Mouse (Mus musculus): ENCODE results near the gene Xaf1. TPM values are rescaled to one million over a fixed set of nuclear protein-coding genes. Genes with fewer than 3 reads are reported as not detected.

Xaf1 gene
- polyA plus RNA-seq, 1 experiment from 2014 or later = 2.7 TPM

DNA sequence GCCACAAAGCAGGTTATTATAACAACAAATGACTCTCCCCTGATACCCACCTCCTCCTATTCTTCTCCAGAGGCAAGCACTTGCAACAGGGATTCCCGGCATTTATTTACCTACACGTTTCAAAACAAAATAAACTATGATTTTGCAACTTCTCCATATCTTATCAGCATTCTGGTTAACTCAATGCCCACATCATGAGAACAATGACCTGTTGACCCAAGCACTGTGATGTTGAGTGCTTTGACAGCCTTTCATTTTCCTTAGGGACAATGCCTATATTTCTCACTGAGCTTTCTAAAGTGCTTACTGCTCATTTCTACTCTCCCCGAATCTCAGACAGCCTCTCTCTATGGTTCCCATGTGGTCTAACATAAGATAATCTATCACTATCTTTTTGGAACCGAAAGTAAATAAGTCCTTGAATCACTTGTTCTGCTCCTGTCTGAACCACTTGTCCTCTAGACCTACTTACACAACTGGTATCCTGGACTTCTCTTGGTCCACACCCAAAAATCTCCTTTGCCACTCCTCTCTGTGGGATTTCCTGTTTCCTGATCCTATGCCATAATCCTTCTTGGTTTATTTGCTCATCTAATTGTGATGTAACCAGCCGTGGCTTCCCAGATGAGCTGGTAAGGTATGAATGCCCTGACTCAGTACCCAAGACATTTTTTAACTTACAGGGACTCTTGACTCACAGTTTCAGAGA is 20.1 kb upstream of the Xaf1 start:
- no peaks in the 10 kb centered on the region for H3K36me3 ChIP-seq (ENCODE audit: control insufficient read depth, insufficient read depth, low read length)
- WGBS = 69% methylated on average over 5 of the region's 5 CpGs
- no peaks in the 10 kb centered on the region for H3K9me3 ChIP-seq (ENCODE audit: control insufficient read depth, low read length)
- H3K9ac ChIP-seq (ENCODE audit: low read depth, low read length) = no peak overlapping the region
- no peak overlapping the region for H3K4me3 ChIP-seq (ENCODE audit: low read depth, low read length)
- no peak overlapping the region for H3K4me2 ChIP-seq
- no peaks in the 10 kb centered on the region for H3K4me1 ChIP-seq (replicated peaks; ENCODE audit: control insufficient read depth, insufficient read depth, low read length)
- ATAC-seq (replicated peaks; ENCODE audit: low FRiP score) (no peak), DNase-seq (ENCODE audit: low spot score) (no peak)
- no peak overlapping the region for H3K27ac ChIP-seq (ENCODE audit: low read depth, low read length)
- no peaks in the 10 kb centered on the region for H3K27me3 ChIP-seq (replicated peaks; ENCODE audit: control insufficient read depth, insufficient read depth, low read length)

DNA sequence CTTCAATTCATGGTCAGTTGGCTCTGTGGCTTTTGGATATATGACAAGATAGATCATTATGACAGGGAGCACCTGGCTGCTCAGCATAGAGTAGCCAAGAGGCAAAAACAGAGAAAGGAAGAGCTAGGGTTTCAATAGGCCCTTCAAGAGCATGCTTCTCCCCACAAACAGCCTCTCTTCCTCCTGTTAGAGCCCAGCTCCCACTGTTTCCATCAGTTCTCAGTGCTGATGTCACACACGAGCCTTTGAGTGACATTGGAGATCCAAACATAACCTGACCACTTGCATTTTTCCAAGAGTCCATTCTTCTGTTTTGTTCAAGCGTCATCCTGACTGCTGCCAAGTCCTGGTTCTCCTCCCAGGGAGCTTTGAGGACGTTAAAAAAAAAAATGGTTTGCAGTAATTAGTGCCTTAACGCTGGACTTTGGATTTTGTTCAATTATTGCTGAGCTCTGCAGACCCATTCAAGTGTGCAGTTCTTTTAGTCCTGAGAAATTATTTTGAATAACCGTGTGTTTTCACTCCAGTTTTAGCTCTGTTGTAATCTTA is 19.5 kb upstream of the Xaf1 start:
- Histone ChIP-seq H3K36me3 (ENCODE audit: control insufficient read depth, insufficient read depth, low read length) (no peaks in the 10 kb centered on the region), H3K9ac (ENCODE audit: low read depth, low read length) (no peak overlapping the region), H3K4me2 (no peak overlapping the region), H3K9me3 (ENCODE audit: control insufficient read depth, low read length) (no peaks in the 10 kb centered on the region), H3K4me3 (ENCODE audit: low read depth, low read length) (no peak overlapping the region), H3K27me3 (replicated peaks; ENCODE audit: control insufficient read depth, insufficient read depth, low read length) (no peaks in the 10 kb centered on the region), H3K27ac (ENCODE audit: low read depth, low read length) (no peak overlapping the region), H3K4me1 (replicated peaks; ENCODE audit: control insufficient read depth, insufficient read depth, low read length) (no peaks in the 10 kb centered on the region)
- DNase-seq (ENCODE audit: low spot score) (no peak), ATAC-seq (replicated peaks; ENCODE audit: low FRiP score) (no peak)
- WGBS = 67% methylated on average over 5 of the region's 5 CpGs

GRCm38 (mm10) chr11:72283486-72284224 is 17.8 kb upstream of the Xaf1 start:
- no peak for DNase-seq (ENCODE audit: low spot score)
- Histone ChIP-seq H3K9ac (ENCODE audit: low read depth, low read length) (no peak overlapping the region), H3K4me3 (ENCODE audit: low read depth, low read length) (no peak overlapping the region), H3K27me3 (replicated peaks; ENCODE audit: control insufficient read depth, insufficient read depth, low read length) (no peaks in the 10 kb centered on the region), H3K4me1 (replicated peaks; ENCODE audit: control insufficient read depth, insufficient read depth, low read length) (no peaks in the 10 kb centered on the region), H3K36me3 (ENCODE audit: control insufficient read depth, insufficient read depth, low read length) (no peaks in the 10 kb centered on the region), H3K9me3 (ENCODE audit: control insufficient read depth, low read length) (no peaks in the 10 kb centered on the region), H3K27ac (ENCODE audit: low read depth, low read length) (no peak overlapping the region), H3K4me2 (no peak overlapping the region)
- no peak for ATAC-seq (replicated peaks; ENCODE audit: low FRiP score)
- WGBS = 82% methylated on average over 16 of the region's 16 CpGs

DNA sequence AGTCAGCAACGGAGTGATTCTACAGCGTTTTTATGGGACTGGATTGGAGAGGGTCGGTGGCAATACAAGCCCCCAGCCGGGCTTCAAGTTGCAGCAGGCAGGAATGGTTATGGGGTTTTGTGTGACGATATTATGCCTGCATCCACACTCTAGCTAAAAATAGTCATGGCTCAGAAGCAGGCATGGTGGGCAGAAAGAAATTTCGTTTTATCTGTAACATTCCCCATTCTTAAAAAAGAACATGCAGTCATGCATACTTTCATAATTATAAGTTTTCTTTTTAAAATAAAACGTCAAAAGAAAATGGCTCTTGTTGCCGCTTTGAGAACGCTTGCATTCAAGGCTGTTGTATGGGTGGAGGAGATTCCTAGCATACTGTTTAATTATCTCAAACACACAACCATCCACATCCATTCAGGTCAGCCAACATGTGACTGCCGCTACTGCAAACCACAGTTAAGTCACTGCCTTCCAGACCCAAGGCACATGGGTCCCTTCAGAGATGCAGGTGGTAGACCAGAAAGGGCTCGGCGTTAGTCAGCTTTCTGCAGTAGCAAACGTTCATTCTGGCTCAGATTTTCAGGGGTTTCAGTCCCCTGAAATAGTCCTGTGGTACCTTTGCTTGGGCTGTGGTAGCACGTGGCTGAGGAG is 16.8 kb upstream of the Xaf1 start:
- Histone ChIP-seq H3K4me3 (ENCODE audit: low read depth, low read length) (no peak overlapping the region), H3K9me3 (ENCODE audit: control insufficient read depth, low read length) (no peaks in the 10 kb centered on the region), H3K27me3 (replicated peaks; ENCODE audit: control insufficient read depth, insufficient read depth, low read length) (no peaks in the 10 kb centered on the region), H3K36me3 (ENCODE audit: control insufficient read depth, insufficient read depth, low read length) (no peaks in the 10 kb centered on the region), H3K4me2 (no peak overlapping the region), H3K9ac (ENCODE audit: low read depth, low read length) (no peak overlapping the region), H3K27ac (ENCODE audit: low read depth, low read length) (no peak overlapping the region), H3K4me1 (replicated peaks; ENCODE audit: control insufficient read depth, insufficient read depth, low read length) (no peaks in the 10 kb centered on the region)
- DNase-seq (ENCODE audit: low spot score) (no peak), ATAC-seq (replicated peaks; ENCODE audit: low FRiP score) (no peak)
- 77% methylated on average over 14 of the region's 14 CpGs for WGBS

DNA sequence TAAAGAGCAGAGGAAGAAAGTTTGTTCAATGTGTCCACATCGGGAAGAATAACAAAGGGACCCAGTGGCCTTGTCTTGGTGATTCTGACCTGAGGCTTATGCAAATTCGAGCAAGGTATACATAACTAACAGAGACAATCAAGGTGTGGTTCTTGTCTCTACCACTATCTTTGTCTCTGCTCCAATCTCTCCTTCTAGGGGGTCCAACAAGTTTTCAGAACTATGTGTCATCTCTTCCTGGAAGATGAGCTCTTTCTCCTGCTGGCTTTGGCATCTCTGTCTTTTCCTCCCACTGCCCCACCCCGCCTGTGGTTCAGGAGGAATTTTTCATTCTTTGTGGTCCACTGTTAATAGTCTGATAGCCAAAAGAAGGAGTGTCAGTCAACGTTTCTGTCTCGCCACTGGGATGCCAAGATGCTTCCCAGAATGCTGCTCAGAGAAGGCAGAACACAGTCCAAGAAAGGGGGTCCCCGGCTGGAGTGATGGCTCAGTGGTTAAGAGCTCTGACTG is 15.4 kb upstream of the Xaf1 start:
- H3K9me3 ChIP-seq (ENCODE audit: control insufficient read depth, low read length) = no peaks in the 10 kb centered on the region
- DNase-seq (ENCODE audit: low spot score) (no peak), ATAC-seq (replicated peaks; ENCODE audit: low FRiP score) (no peak)
- H3K4me3 ChIP-seq (ENCODE audit: low read depth, low read length) = no peak overlapping the region
- H3K4me1 ChIP-seq (replicated peaks; ENCODE audit: control insufficient read depth, insufficient read depth, low read length) = no peaks in the 10 kb centered on the region
- no peaks in the 10 kb centered on the region for H3K27me3 ChIP-seq (replicated peaks; ENCODE audit: control insufficient read depth, insufficient read depth, low read length)
- 64% methylated on average over 6 of the region's 6 CpGs for WGBS
- H3K4me2 ChIP-seq = no peak overlapping the region
- no peak overlapping the region for H3K9ac ChIP-seq (ENCODE audit: low read depth, low read length)
- H3K36me3 ChIP-seq (ENCODE audit: control insufficient read depth, insufficient read depth, low read length) = no peaks in the 10 kb centered on the region
- H3K27ac ChIP-seq (ENCODE audit: low read depth, low read length) = no peak overlapping the region

DNA sequence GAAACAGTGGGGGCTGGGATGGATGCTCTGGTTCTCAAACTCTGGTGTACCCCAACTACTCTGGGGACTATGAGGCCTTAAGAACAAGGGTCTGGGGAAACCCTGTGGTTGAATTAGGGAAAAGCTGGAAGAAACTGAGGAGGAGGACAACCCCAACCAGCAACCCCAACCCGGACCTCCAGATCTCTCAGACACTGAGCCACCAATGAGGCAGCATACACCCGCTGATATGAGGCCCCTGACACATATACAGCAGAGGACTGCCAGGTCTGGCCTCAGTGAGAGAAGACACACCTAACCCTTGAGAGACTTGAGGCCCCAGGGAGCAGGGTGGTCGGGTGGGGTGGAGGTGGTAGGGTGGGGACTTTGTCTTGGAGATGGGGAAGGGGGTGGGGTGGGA is 14.8 kb upstream of the Xaf1 start:
- ATAC-seq (replicated peaks; ENCODE audit: low FRiP score) = no peak
- H3K9me3 ChIP-seq (ENCODE audit: control insufficient read depth, low read length) = no peaks in the 10 kb centered on the region
- no peaks in the 10 kb centered on the region for H3K27me3 ChIP-seq (replicated peaks; ENCODE audit: control insufficient read depth, insufficient read depth, low read length)
- H3K4me2 ChIP-seq = no peak overlapping the region
- H3K27ac ChIP-seq (ENCODE audit: low read depth, low read length) = no peak overlapping the region
- no peaks in the 10 kb centered on the region for H3K36me3 ChIP-seq (ENCODE audit: control insufficient read depth, insufficient read depth, low read length)
- no peaks in the 10 kb centered on the region for H3K4me1 ChIP-seq (replicated peaks; ENCODE audit: control insufficient read depth, insufficient read depth, low read length)
- H3K4me3 ChIP-seq (ENCODE audit: low read depth, low read length) = no peak overlapping the region
- H3K9ac ChIP-seq (ENCODE audit: low read depth, low read length) = no peak overlapping the region
- WGBS = 70% methylated on average over 3 of the region's 3 CpGs
- DNase-seq (ENCODE audit: low spot score) = no peak

- Histone ChIP-seq H3K9ac (ENCODE audit: low read depth, low read length) (no peak overlapping the region), H3K36me3 (ENCODE audit: control insufficient read depth, insufficient read depth, low read length) (no peaks in the 10 kb centered on the region), H3K4me2 (no peak overlapping the region), H3K27me3 (replicated peaks; ENCODE audit: control insufficient read depth, insufficient read depth, low read length) (no peaks in the 10 kb centered on the region), H3K27ac (ENCODE audit: low read depth, low read length) (no peak overlapping the region), H3K4me1 (replicated peaks; ENCODE audit: control insufficient read depth, insufficient read depth, low read length) (no peaks in the 10 kb centered on the region), H3K4me3 (ENCODE audit: low read depth, low read length) (no peak overlapping the region), H3K9me3 (ENCODE audit: control insufficient read depth, low read length) (no peaks in the 10 kb centered on the region)
- no peak for DNase-seq (ENCODE audit: low spot score)
- ATAC-seq (replicated peaks; ENCODE audit: low FRiP score) = no peak
- WGBS = 82% methylated on average over 2 of the region's 2 CpGs
These were observed 14.3 kb upstream of the Xaf1 start for GRCm38 (mm10) chr11:72287126-72287525.

DNA sequence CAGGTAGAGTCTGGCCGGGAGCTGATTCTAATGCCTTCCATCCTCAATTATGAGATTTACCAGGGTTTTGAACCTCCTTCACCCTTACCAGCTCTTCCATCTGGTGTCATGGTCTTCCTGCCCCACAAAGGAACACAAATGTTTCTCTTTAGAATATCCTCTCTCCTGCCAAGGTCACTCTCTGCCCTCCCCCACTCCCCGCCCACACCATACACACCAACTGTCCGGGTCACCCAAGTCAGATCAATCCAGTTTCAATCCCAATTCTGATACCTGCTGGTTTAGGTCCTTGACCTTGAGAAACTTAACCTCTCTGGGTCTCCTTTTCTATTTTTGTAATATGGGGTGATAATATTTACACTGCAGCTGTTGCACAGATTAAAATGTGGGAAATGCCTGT is 13.9 kb upstream of the Xaf1 start:
- no peak for DNase-seq (ENCODE audit: low spot score)
- Histone ChIP-seq H3K27me3 (replicated peaks; ENCODE audit: control insufficient read depth, insufficient read depth, low read length) (no peaks in the 10 kb centered on the region), H3K4me1 (replicated peaks; ENCODE audit: control insufficient read depth, insufficient read depth, low read length) (no peaks in the 10 kb centered on the region), H3K36me3 (ENCODE audit: control insufficient read depth, insufficient read depth, low read length) (no peaks in the 10 kb centered on the region), H3K9me3 (ENCODE audit: control insufficient read depth, low read length) (no peaks in the 10 kb centered on the region), H3K4me3 (ENCODE audit: low read depth, low read length) (no peak overlapping the region), H3K27ac (ENCODE audit: low read depth, low read length) (no peak overlapping the region), H3K4me2 (no peak overlapping the region), H3K9ac (ENCODE audit: low read depth, low read length) (no peak overlapping the region)
- 75% methylated on average over 3 of the region's 3 CpGs for WGBS
- ATAC-seq (replicated peaks; ENCODE audit: low FRiP score) = no peak

All from liver, embryonic 11.5 days (tissue).